Mouse (Mus musculus) cerebellum, adult 2 months (tissue): Measurements from ENCODE around the gene Enpp3.

Experiments
- CTCF ChIP-seq: fragments of 200-500 bp; IDR thresholded peaks from 2 replicates; pipeline ENCODE4 v1.5.1; 2011; ENCODE audit warnings: low read depth, mild to moderate bottlenecking, control low read depth, low read length, moderate library complexity, borderline replicate concordance; ENCODE audit not compliant: insufficient read depth
- POLR2A ChIP-seq: fragments of 200-500 bp; IDR thresholded peaks from 2 replicates; pipeline ENCODE4 v1.6.1; 2011; ENCODE audit warnings: low read length, control low read depth, borderline replicate concordance; ENCODE audit not compliant: insufficient read depth

DNA sequence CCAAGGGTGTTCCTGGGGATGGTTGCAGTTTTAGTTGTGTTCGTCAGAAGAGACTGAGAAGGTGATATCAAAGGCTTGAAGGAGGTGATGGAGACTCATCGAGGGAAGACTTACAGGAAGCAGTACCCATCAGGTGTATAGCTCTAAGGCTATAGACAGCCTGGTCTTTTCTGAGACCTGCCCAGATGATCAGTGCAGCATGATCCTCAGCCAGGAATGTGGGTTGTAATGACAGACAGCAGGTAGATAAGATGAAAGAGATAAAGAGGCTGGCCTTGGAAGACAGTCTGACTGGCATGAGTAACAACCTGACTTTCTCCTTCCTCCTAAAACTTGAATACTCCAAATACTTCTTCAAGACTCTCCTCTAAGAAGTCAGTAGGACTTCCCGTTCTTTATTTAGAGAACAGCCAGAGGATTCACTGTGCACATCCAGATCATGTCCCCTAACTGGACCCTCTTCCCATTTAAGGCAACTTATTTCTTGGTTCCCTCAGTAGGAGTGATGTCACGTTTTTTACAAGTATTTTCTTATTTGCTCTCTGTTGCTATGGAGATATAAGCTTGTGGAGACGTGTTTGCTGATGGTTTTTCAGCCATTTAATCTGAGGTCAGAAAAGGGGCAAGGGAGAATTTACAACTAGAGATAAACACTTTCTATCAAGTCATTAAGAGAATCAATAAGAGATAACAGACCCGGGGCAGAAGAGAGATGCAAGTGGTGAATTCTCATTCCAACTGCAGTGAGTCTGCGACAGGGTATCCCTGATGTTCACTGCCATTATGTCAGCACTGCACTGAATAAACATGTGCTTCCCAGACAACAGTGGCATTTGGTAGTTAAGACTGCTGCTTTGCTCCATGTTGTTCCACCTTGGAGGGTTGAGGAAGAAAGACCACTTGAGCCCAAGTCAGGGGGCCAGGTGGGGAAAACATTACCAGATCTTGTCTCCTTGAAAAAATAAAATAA lies 101.1 kb downstream of the Enpp3 start:
- TF ChIP-seq CTCF (no peak), POLR2A (no peak)
